ENCODE assay signal across 15 mouse cellular contexts in genomic region chr7:64910208-64910607, GRCm38 (mm10).
"Had no signal": no experiment of that assay in that cellular context is flagged by ENCODE, and none has a peak within 500 bp of the region (broad histone marks: within the 10 kb centered on the region; RNA-seq: fewer than 3 reads in every experiment).

No protein-coding gene starts in this region.

- H3K9ac ChIP-seq: lung, embryonic 15.5 days; midbrain, embryonic 13.5 days; midbrain, embryonic 15.5 days; neural tube, embryonic 12.5 days; stomach, embryonic 15.5 days had no signal

- H3K36me3 ChIP-seq: lung, embryonic 15.5 days; midbrain, embryonic 13.5 days; midbrain, embryonic 15.5 days; neural tube, embryonic 12.5 days; stomach, embryonic 15.5 days had no signal

- H3K27ac ChIP-seq: lung, embryonic 15.5 days; macrophage; midbrain, embryonic 13.5 days; midbrain, embryonic 15.5 days; neural tube, embryonic 12.5 days; stomach, embryonic 15.5 days; stomach, postnatal 0 days had no signal

- H3K4me1 ChIP-seq: lung, embryonic 15.5 days; megakaryocyte, embryonic 14.5 days; midbrain, embryonic 15.5 days; neural tube, embryonic 12.5 days; stomach, embryonic 15.5 days had no signal

- DNase-seq: lung, adult 2 months; lung, postnatal 14 days; lung, postnatal 36 days; right cerebral cortex, postnatal 14 days; thymus, adult 2 months; thymus, postnatal 25 days; thymus, postnatal 4 days had no signal

- H3K9me3 ChIP-seq: lung, embryonic 15.5 days; midbrain, embryonic 13.5 days; midbrain, embryonic 15.5 days; neural tube, embryonic 12.5 days; stomach, embryonic 15.5 days had no signal

- H3K4me3 ChIP-seq: lung, embryonic 15.5 days; megakaryocyte, embryonic 14.5 days; midbrain, embryonic 13.5 days; midbrain, embryonic 15.5 days; neural tube, embryonic 12.5 days; stomach, embryonic 15.5 days had no signal

- H3K27me3 ChIP-seq: lung, embryonic 15.5 days; megakaryocyte, embryonic 14.5 days; midbrain, embryonic 13.5 days; midbrain, embryonic 15.5 days; neural tube, embryonic 12.5 days; stomach, embryonic 15.5 days had no signal
